Mouse (Mus musculus) ES-E14 (cell line): ENCODE data around the gene Apoc4. TPM values are rescaled to one million over a fixed set of nuclear protein-coding genes. Genes with fewer than 3 reads are reported as not detected.
A peak's percentile ranks its signal among the peaks of the same experiment; 100 is the strongest.

ENCODE experiments used
- DNase-seq: peaks from one replicate; pipeline ENCODE4 v3.0.0-alpha.2; 2013; ENCODE audit warnings: low read depth, low spot score
- H3K27ac ChIP-seq: 2 replicates; pipeline ENCODE4 v1.5.1; 2012; ENCODE audit warnings: low read depth, mild to moderate bottlenecking, low read length, moderate library complexity, mixed read lengths; ENCODE audit not compliant: poor library complexity, insufficient read depth, severe bottlenecking
- H3K36me3 ChIP-seq: 2 replicates; pipeline ENCODE4 v1.6.1; 2012; ENCODE audit warnings: mild to moderate bottlenecking, low read length, moderate library complexity, mixed read lengths; ENCODE audit not compliant: control insufficient read depth, poor library complexity, insufficient read depth, severe bottlenecking
- H3K4me1 ChIP-seq, 2 experiments: fragments of 150-350 bp in 1 of 2; sonication (generic) in 1 of 2; 2 replicates each; pipeline ENCODE4 v1.6.1; 2012; ENCODE audit warnings: low read length in 2 of 2, mild to moderate bottlenecking in 1 of 2, mixed read lengths in 1 of 2; ENCODE audit not compliant: control insufficient read depth in 2 of 2, insufficient read depth in 2 of 2, poor library complexity in 1 of 2
- H3K4me3 ChIP-seq, 2 experiments: fragments of 150-350 bp in 1 of 2; sonication (generic) in 1 of 2; 2 replicates each; pipeline ENCODE4 v1.5.1; 2012; ENCODE audit warnings: low read length in 2 of 2, low read depth in 1 of 2, mild to moderate bottlenecking in 1 of 2, mixed read lengths in 1 of 2; ENCODE audit not compliant: insufficient read depth in 1 of 2, poor library complexity in 1 of 2, severe bottlenecking in 1 of 2
- H3K9ac ChIP-seq: 2 replicates; pipeline ENCODE4 v1.6.1; 2012; ENCODE audit warnings: low read depth, mild to moderate bottlenecking, low read length, mixed read lengths; ENCODE audit not compliant: poor library complexity, insufficient read depth, severe bottlenecking
- H3K9me3 ChIP-seq: fragments of 150-350 bp; sonication (generic); 2 replicates; pipeline ENCODE4 v1.6.1; 2012; ENCODE audit warnings: low read depth, mild to moderate bottlenecking, low read length; ENCODE audit not compliant: control insufficient read depth, insufficient read depth
- CHD2 ChIP-seq: IDR thresholded peaks from 2 replicates; pipeline ENCODE4 v1.6.1; 2014; ENCODE audit warnings: mild to moderate bottlenecking, low read depth, low read length, inconsistent platforms
- HCFC1 ChIP-seq: IDR thresholded peaks from 2 replicates; pipeline ENCODE4 v1.6.1; 2012; ENCODE audit warnings: low read length, inconsistent platforms, borderline replicate concordance; ENCODE audit not compliant: insufficient read depth
- MAFK ChIP-seq: IDR thresholded peaks from 2 replicates; pipeline ENCODE4 v1.6.1; 2014; ENCODE audit warnings: mild to moderate bottlenecking, low read depth, low read length, inconsistent platforms; ENCODE audit not compliant: insufficient read depth
- ZC3H11A ChIP-seq: IDR thresholded peaks from 2 replicates; pipeline ENCODE4 v1.6.1; 2012; ENCODE audit warnings: low read depth, mild to moderate bottlenecking, inconsistent platforms, low read length, borderline replicate concordance
- ZNF384 ChIP-seq: IDR thresholded peaks from 2 replicates; pipeline ENCODE4 v1.6.1; 2012; ENCODE audit warnings: low read depth, low read length, inconsistent platforms
- in situ Hi-C, 2 experiments: fragments of 600-800 bp; cut with MboI; formaldehyde crosslinking; loops; one replicate each; pipeline ENCODE4 v1.15.1; 2025; ENCODE audit warnings: low sequenced_read_pairs in 2 of 2, inconsistent platforms in 1 of 2; ENCODE audit not compliant: unreplicated experiment in 2 of 2
- total RNA-seq: library from RNA; depleted of rRNA; stranded (reverse); fragments of 300-350 nt; gene quantifications from 2 replicates; pipeline ENCODE4 v1.2.3, GENCODE M21; 2012

The Apoc4 gene
- total RNA-seq, 1 experiment, result 0.27 TPM

DNA sequence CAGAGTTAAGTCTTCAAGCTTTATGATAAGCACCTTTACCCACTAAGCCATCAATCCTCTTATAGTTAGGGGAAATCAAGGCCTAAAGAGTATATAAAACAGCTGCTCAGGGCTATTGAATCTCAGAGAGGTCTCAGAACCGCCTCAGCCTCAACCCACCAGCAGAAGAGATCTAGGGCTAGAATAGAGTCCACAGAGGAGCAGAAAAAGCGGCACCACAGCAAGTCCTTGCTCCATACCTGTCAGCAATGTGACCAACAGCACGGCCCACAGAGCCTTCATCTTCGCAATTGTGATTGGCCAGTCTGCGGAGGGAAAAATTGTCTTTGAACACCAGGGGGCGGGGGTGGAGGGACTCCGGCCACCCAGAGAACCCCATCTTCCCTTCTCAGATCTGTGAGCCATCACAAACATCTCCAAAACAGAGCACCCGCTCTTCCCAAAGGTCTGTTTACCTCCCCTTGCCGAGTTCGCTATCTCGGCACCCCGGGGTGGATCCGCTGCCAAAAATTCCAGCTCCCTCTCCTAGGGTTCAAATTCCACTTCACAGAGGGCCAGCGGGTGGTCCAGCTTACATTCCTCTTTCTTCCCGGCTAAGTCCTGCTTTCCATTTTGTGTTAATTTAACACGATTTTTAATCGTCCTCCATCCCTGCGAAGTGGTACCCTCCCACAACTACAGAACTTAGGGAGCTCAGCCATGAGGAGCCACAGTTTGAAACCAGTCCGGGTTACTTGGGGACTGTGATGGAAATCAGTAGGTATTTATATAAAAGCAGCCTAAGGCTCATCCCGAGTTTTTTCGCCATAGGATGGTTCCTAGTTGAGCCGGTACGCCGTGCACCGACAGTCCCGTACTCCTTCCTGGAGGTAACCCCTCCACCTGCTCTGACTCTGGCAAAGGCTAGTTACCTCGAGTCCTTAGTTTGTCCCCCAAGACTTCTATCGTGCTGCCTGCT, 16.9 kb upstream of the Apoc4 start:
- Histone ChIP-seq H3K9me3 (no peaks in the 10 kb centered on the region), H3K9ac (peak overlapping the region; percentile 88), H3K36me3 (peaks cover 34% of the 10 kb centered on the region), H3K4me3 (peak overlapping the region; percentile 61 to 79), H3K27ac (peak overlapping the region; percentile 67), H3K4me1 (peaks cover 0 to 40% of the 10 kb centered on the region in 2 experiments; a peak in 2 of 4 replicates)
- in situ Hi-C loops, result no loop called here
- TF ChIP-seq ZNF384, result no peak
- TF ChIP-seq HCFC1, result no peak
- no peak for TF ChIP-seq ZC3H11A
- no peak for TF ChIP-seq CHD2
- TF ChIP-seq MAFK, result no peak
- DNase-seq, result no peak

GRCm38 (mm10) chr7:19696336-19696873, 15.1 kb upstream of the Apoc4 start:
- H3K9ac ChIP-seq, result peak overlapping the region; percentile 81

DNA sequence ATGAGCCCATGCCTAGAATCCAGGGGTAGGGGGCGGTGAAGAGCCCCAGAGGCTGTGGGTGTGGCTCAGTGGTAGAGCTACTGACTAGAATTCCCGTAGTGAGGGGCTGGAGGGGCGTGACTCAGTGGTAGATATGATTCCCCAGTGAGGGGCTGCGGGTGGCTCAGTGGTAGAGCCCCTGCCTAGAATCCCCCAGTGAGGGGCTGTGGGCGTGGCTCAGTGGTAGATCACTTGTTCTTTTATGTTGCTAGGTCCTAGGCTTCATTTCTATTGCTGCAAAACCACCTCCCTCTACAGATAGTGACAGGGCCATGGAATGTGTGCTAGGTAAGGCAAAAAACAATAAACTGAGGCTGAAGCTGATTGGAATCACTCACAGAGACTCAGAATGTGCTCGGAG, 14.6 kb upstream of the Apoc4 start:
- Histone ChIP-seq H3K9me3 (no peaks in the 10 kb centered on the region), H3K27ac (no peak overlapping the region), H3K4me1 (peaks cover 2 to 31% of the 10 kb centered on the region in 2 experiments; a peak in 2 of 4 replicates), H3K9ac (no peak overlapping the region), H3K36me3 (peaks cover 17% of the 10 kb centered on the region), H3K4me3 (peak overlapping the region in 1 of 2 experiments; percentile 79; a peak in 2 of 4 replicates)
- DNase-seq, result no peak
- TF ChIP-seq ZC3H11A, result no peak
- no peak for TF ChIP-seq CHD2
- no peak for TF ChIP-seq ZNF384
- TF ChIP-seq MAFK, result no peak
- TF ChIP-seq HCFC1, result no peak
- in situ Hi-C loops, result no loop called here

More at GRCm38 (mm10) chr7:19696336-19696873, 15.1 kb upstream of the Apoc4 start:
- TF ChIP-seq ZC3H11A (no peak), CHD2 (no peak), ZNF384 (no peak), MAFK (no peak), HCFC1 (no peak)
- no peaks in the 10 kb centered on the region for H3K9me3 ChIP-seq
- H3K27ac ChIP-seq, result peak overlapping the region; percentile 18; the same call in 1 of the 2 replicates
- peaks cover 18% of the 10 kb centered on the region for H3K36me3 ChIP-seq
- no peak for DNase-seq
- in situ Hi-C loops, result no loop called here
- H3K4me3 ChIP-seq, result peak overlapping the region; percentile 61 to 79
- H3K4me1 ChIP-seq, result peaks cover 2 to 31% of the 10 kb centered on the region in 2 experiments; a peak in 2 of 4 replicates

DNA sequence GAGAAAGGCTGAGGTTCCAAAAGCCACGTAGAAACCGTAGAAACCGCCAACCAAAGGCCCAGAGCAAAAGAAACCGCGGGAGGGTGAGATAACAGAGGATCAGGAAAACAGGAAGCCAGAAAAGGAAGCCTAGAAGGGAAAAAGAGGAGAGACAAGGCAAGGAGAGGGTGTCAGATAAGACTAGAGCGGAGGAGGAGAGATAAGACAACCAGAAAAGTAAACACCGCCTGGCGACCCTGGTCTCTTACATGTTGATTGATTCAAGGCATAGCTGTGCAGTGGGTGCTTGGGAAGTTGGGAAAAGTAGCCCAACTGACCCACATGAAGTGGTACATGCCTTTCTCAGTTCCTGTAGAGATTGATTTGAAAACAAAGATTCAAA, 13.9 kb upstream of the Apoc4 start:
- no peak for DNase-seq
- in situ Hi-C loops, result no loop called here
- TF ChIP-seq ZNF384 (no peak), MAFK (no peak), ZC3H11A (no peak), HCFC1 (no peak), CHD2 (no peak)
- H3K9ac ChIP-seq, result no peak overlapping the region; the same call in 1 of the 2 replicates
- H3K36me3 ChIP-seq, result peaks cover 17% of the 10 kb centered on the region
- no peaks in the 10 kb centered on the region for H3K9me3 ChIP-seq
- H3K27ac ChIP-seq, result peak overlapping the region; percentile 13; the same call in 1 of the 2 replicates
- peaks cover 2 to 30% of the 10 kb centered on the region in 2 experiments; a peak in 2 of 4 replicates for H3K4me1 ChIP-seq
- H3K4me3 ChIP-seq, result no peak overlapping the region
